Mouse (Mus musculus): ENCODE results near the gene Mgp. TPM values are rescaled to one million over a fixed set of nuclear protein-coding genes. Genes with fewer than 3 reads are reported as not detected.
A peak's percentile ranks its signal among the peaks of the same experiment; 100 is the strongest.

Mgp gene
- 100 to 1,000 TPM; 136 to 192 TPM for total RNA-seq (2021)
- long read RNA-seq, experiment 1, transcript Mgp-201 (4 exons, 617 nt), result major isoform, 75 of 80 reads
- long read RNA-seq, experiment 1, partial matches to known transcripts, result 4 of 80 reads
- long read RNA-seq, experiment 1, other reads (novel, unspliced or antisense), result 1 of 80 reads
- long read RNA-seq, experiment 2, transcript Mgp-201 (4 exons, 617 nt), result major isoform, 28 of 28 reads
- long read RNA-seq, experiment 2, partial matches to known transcripts, result 0 of 28 reads
- long read RNA-seq, experiment 2, other reads (novel, unspliced or antisense), result 0 of 28 reads

DNA sequence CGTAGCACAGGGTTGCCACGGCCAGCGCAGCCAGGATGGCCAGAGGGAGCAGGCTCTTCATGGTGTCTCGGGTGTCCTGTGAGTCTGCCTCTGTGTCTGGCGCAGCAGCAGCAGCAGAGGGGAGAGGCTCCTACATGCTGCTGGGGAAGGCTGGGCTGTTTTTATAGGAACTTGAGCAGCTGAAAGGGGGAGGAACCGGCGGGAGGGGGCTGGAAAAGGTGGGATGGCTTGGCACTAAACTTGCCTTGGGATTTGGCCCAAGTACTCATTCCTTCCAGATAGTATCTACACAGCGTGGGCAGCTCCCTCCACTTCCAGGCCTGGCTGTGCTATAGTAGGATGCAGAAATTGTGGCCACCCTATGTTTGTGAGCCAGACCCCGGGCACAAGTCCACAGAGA lies at the start of gene Mgp:
TSS of gene Mgp (minus strand) at position 154 of the 400 bp plus-strand sequence.
- no peak for DNase-seq

DNA sequence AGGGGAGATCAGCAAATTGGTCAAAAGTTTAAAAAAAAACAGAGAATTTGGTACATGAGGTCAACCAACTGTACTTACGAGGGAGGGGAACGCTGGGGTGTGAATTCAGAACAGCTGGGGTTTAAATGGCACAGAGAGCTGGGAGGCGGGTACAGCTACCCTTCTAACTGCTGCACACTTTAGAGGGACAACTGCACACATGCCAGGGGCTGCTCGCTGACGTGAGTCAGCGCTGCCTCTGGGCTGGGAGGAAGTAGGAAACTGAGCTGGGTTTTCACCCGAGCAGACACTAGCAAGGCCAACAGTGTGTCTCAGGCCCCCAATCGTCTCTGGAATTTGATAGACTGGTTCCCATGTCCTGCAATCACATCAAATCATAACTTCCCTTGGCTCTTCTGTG lies 49.4 kb upstream of the Mgp start:
- no peak for DNase-seq

DNA sequence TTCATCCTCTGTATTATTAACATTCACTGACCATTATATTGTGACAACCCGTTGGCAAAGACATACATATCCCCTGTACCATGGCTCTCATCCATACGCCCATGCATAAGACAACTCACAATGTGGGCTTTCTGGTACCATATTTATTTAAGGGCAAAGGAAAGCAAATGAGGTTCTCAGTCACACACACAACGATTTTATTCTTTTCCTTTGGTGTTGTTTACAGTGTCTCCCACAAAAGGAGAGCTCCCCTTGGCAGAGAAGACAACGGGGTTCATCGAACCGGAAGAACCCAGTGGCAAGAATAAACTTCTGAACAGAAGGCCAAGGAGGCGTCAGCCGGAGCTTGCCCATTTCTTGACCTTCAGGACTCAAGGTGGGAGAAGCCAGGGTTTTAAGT lies 47.9 kb upstream of the Mgp start, which contains the start of gene Pde6h:
TSS of gene Pde6h (plus strand) at position 301 of the 400 bp plus-strand sequence.
- no peak for DNase-seq

GRCm38 (mm10) chr6:136922871-136923270 lies 47.2 kb upstream of the Mgp start:
- DNase-seq, result no peak

DNA sequence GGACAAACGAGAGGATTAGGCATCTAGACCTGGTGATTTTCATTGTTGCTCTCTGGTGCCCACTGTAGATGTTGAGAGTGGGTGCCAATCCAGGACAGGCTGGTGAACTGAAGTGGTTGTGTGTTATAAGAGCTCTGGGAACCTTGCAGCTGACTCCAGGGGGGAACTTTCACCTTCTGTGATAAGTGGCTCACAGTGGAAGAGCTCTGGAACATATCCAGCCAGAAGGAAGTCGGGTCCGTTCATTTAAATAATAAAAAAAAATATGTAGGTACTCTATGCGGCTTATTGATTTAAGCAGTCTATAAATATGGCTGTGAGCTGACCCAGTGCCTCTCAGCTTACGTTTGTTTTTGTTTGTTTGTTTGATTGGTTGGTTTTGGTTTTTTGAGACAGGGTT lies 46.5 kb upstream of the Mgp start, which contains the start of gene Erp27:
TSS of gene Erp27 (minus strand) at position 101 of the 400 bp plus-strand sequence.
- no peak for DNase-seq

DNA sequence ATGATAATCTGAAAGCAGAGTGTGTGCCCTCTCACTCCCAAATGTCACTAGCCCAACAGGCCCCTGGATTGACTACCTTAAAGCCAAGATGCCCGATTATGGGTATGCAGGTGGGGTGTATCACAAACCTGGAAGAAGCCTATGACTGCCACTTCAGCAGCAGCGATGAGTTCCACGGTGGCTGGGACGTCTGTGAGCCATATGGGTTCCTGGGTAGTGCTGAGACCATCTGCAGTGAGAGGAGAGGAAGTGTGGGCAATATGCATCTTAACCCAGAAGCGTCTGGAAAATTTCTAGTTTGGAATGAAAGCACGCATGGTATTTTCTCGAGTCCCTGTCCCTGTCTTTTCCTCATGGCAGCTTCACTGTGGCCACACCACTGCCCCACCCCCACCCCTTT lies 46.0 kb upstream of the Mgp start:
- DNase-seq, result no peak

GRCm38 (mm10) chr6:136920320-136921257 lies 45.0 kb upstream of the Mgp start:
- DNase-seq, result peak; percentile 49 to 80

DNA sequence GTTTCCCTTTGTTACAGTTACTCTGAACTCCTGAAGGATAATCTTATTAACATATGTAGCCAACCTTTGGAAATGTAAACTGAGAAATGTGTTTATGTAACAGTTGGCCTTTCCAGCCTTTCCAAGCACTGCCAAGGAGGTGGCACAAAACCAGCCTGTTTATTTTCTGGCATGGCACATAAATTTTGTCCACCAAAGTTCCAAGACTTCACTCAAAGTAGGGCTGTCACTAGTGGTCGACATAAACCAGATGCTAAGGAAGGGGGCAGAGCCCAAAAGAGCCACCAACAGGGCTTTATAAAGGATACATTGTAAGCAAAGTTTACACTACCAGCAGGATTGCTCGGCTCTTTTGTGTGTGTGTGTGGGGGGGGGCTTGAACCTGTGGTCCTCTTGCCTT lies 42.3 kb upstream of the Mgp start:
- DNase-seq, result no peak

DNA sequence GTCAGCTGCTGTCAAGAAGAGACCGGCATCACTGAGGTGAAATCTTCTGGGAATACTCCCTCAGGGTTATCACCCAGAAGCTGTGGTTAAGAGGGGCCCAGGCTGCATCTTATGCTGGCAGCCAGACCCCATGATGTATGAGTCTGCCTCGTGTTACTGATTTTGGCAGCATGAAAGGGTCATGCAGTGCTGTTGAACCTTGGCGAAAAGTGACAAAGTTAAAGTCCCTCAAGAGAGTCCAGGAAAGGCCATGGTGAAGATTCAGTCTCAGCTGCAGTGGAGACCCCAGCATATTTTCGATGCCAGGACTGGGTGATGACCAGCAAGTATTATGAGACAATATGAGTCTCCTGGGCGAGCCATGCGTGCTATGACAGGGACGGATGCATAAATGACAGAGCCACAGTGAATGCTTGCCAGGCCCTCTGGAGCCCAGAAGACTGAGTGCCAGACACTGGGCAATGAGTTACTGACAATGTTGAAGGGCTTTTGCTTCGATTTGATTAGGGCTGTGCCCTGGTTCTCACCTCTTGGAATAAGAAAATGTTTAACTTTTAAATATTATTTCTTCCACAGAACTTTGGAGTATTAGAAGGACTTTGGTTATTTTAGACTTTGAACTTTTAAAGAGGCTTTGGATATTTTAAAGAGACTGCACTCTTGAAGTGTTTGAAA lies 40.2 kb upstream of the Mgp start:
- DNase-seq, result no peak

- no peak for DNase-seq
Observed at GRCm38 (mm10) chr6:136914234-136914633, 38.6 kb upstream of the Mgp start.

- peak; percentile 28 to 44 for DNase-seq
Observed at GRCm38 (mm10) chr6:136913384-136914126, 37.9 kb upstream of the Mgp start.

DNA sequence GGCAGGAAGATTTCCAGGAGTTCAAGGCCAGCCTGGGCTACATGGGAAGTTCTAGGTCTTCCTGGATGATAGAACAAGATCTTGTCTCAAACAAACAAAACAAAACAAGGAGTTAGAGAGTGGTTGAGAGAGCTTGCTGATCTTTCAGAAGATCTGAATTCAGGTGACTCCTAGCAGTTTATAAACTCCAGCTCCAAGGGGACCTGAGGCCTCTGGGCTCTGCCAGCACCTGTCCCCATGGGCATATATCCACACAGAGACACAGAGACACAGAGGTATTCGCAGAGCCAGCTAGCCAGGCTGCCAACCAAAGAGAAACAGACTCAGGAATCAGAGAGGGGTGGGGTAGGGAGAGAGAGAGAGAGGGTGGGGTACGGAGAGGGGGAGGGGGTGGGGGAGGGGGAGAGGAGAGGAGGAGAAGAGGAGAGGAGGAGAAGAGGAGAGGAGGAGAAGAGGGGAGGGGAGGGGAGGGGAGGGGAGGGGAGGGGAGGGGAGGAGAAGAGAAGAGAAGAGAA lies 37.2 kb upstream of the Mgp start:
- DNase-seq, result no peak

DNA sequence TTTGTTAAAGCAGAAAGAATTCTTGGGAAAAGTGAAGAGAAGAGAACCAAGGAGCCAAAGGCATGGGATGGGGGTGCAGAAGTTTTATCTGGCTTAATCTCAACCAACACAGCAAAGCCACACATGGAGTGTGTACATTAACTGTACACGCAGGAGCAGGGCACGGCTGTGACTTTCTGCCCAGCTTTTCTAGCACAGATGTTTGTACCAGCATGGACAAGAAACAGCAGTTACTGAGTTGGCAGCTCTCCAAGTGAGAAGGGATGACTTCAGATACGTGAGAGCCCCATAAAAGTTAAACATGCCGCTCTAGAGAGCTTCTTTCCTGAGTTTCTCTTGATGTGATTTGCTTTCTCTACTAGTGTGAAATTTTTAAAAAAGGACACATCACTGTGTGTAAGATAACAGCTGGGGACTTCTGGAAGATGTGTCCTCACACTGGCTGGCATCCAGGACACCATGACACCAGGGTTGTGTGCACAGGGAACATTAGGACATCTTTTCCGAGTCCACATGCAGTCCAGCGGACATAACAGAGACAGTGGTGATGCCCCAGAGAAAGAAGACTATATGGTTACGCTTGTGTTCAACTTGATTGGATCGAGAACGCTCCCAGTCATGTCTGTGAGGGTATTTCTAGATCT lies 34.7 kb upstream of the Mgp start:
- peak in 1 of 2 experiments; percentile 37 for DNase-seq

DNA sequence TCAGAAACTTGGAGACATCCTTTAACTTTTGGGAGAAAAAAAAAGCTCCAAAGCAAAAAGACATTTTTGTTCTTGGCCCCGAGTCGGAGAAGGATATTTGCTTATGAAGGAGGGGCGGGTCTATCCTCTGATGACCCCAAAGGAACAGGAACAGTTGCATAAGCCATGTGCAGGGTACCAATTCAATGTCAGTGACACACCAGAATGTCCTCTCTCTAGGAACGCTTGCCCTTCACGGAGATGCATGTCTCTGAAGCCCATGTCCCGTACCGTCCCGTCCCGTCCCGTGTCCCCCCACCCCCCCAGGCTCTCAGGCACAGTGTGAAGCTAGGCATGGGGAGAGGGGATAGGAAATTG lies 31.3 kb upstream of the Mgp start:
- DNase-seq, result no peak

DNA sequence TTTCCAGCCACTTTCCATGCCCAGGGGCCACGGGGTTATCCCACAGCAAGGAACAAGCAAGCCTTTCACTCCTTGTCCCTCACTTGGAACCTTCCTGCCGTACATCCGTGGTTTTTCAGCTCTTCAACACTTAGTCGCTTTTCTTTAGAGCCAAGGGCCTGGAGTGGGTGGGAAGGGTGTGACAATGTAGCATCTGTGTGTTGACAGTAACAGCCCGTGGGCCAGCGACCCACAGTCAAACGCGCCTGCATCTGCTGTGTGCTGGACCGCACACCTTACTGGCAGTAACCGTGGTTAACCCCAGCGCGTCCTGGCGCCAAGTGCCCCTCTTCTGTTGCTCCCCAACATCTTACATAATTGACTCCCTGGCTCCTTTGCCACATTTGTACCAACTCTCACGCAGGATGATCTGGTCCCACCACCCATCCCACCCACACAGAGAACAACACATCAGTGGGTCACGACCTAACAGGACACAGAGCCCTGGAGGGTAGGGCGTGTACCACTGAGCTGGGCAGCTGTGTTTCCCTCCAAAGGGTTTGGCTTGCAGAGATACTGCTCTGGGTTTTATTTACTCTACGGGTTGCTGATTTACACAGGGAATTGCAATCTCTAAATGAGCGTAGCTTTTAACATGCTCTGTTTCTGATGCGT lies 30.8 kb upstream of the Mgp start:
- DNase-seq, result no peak

DNA sequence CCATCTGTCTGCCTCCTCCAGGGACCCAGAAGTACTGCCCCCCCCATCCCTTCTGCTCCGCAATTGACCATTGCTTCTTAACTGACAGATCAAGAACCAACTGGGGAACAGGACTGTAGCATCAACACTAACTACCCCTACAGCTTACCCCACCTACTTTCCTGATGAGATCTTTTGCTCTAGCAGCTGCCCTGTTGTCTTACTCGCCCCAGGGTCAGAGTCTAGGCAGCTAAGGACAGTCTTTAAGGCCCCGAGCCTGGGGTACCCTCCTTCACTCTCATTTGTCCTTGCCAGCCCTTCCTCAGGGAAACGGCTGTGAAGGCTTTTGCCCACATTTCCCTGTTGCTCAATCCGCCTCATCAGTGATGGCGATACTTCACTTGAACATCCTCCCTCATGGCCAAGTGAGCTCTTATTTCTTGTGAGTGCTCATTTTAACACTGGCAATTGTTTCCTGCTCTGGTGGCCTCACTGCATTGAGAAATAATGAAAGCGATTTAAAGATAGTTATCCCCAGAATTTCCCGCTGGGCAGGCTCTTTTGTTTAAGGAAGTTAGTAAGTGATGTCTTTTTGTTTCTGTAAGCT lies 28.4 kb upstream of the Mgp start:
- DNase-seq, result no peak

DNA sequence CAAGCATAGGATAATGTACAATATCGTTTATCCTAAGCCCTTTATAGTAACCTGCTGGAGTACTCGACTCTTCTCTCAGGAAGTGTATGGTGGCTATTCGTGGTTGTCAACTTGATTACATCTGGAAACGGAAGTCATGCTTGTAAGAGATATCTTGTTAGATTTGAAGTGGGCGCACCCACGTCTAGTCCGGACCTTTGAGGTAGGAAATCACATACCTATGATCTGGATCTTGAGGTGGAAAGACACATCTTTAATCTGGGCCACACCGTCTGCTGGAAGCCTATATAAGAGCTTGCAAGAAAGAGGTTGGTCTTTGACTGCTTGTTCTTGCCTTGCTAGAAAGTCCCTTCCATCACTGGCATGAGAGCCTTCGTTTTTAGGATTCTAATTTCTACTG lies 26.9 kb upstream of the Mgp start:
- DNase-seq, result no peak

DNA sequence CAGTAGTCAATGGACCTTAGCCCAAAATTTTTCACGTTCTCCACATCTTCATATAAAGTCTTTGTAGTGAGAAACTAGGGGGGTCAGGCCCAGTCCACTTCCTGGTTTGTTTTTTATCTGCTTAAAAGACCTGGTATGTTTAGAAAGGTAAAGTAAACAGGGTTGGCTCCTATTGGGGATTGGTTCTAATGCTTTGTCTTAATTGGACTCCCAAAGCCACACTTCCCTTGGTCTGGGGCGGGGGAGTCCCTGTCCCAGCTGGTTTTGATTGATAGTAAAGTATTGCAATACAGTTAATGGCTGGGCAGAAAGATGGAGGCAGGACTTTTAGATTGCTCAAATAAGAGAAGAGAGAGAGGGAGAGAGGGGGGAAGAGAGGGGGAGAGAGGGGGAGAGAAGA lies 25.4 kb upstream of the Mgp start:
- DNase-seq, result no peak

- no peak for DNase-seq
Observed at GRCm38 (mm10) chr6:136900369-136901009, 24.9 kb upstream of the Mgp start.

- no peak for DNase-seq
Observed at GRCm38 (mm10) chr6:136898954-136899353, 23.3 kb upstream of the Mgp start.

All from adrenal gland, postnatal 36 days (tissue).